ENCODE assay signal across 11 mouse cellular contexts in the genomic region with DNA sequence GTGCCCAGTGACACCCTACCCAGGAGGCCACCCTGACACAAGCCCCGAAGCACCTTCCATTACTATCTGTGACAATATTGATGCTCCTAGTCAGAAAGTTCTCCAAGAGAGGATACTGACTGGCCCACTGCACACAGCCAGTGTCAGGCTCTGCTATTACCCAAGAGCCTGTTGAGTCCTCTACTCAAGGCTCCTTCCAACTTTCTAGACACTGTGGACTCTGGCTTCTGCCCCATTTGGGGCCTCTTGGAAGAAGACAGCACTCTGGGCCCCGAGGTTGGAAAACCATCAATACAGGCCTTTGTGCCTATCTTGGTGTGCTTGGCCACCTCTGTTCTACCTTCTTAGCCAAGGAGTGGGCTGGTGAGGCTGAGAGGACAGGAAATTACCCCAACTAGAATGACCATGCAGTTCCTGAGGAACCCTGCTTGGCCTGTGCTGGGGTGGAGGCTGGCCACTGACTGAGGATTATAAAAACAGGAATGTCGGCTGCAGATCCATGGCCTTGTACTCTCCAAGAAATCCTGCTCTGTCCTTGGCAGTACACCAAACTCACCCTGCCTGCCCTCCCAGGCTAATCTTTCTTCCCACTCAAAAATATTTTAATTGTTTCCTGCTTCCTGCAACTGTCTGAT. TPM values are rescaled to one million over a fixed set of nuclear protein-coding genes. Genes with fewer than 3 reads are reported as not detected.
DNase-seq lines count a peak whose midpoint lies in the region; ATAC-seq and TF ChIP-seq lines count a peak whose summit lies in the region.
"Had no signal": no experiment of that assay in that cellular context is flagged by ENCODE, and none has a peak within 500 bp of the region (broad histone marks: within the 10 kb centered on the region; RNA-seq: fewer than 3 reads in every experiment).

No protein-coding gene starts in this region.

- H3K9ac ChIP-seq in kidney, embryonic 16.5 days (replicated peaks; ENCODE audit: low read length), result no peak overlapping the region
- no peak overlapping the region for H3K9ac ChIP-seq in hindbrain, embryonic 13.5 days
- H3K9ac ChIP-seq: embryonic facial prominence, embryonic 12.5 days; midbrain, embryonic 12.5 days had no signal

- TF ChIP-seq CTCF in layer of hippocampus, adult 2 months (conservative IDR thresholded peaks at IDR 0.05), result no peak

- H3K4me1 ChIP-seq in kidney, embryonic 16.5 days (ENCODE audit: insufficient read depth, low read length), result no peaks in the 10 kb centered on the region
- no peaks in the 10 kb centered on the region for H3K4me1 ChIP-seq in hindbrain, embryonic 13.5 days (replicated peaks)
- H3K4me1 ChIP-seq: embryonic facial prominence, embryonic 12.5 days; midbrain, embryonic 12.5 days had no signal

- H3K4me3 ChIP-seq in layer of hippocampus, adult 2 months, result no peak overlapping the region
- no peak overlapping the region for H3K4me3 ChIP-seq in kidney, embryonic 16.5 days (ENCODE audit: low read length)
- H3K4me3 ChIP-seq in hindbrain, embryonic 13.5 days, result no peak overlapping the region
- H3K4me3 ChIP-seq: embryonic facial prominence, embryonic 12.5 days; midbrain, embryonic 12.5 days had no signal

- H3K36me3 ChIP-seq in kidney, embryonic 16.5 days (ENCODE audit: insufficient read depth, low read length), result peaks cover 39% of the 10 kb centered on the region
- H3K36me3 ChIP-seq in hindbrain, embryonic 13.5 days, result peaks cover 86% of the 10 kb centered on the region

- H3K27me3 ChIP-seq in kidney, embryonic 16.5 days (ENCODE audit: insufficient read depth, low read length), result no peaks in the 10 kb centered on the region
- no peaks in the 10 kb centered on the region for H3K27me3 ChIP-seq in hindbrain, embryonic 13.5 days
- H3K27me3 ChIP-seq: embryonic facial prominence, embryonic 12.5 days; midbrain, embryonic 12.5 days had no signal

- no peaks in the 10 kb centered on the region for H3K9me3 ChIP-seq in kidney, embryonic 16.5 days (ENCODE audit: low read length)
- no peaks in the 10 kb centered on the region for H3K9me3 ChIP-seq in hindbrain, embryonic 13.5 days
- H3K9me3 ChIP-seq: embryonic facial prominence, embryonic 12.5 days; midbrain, embryonic 12.5 days had no signal

- 81% methylated on average over 3 of the region's 3 CpGs for WGBS in kidney, embryonic 16.5 days
- 93% methylated on average over 3 of the region's 3 CpGs for WGBS in hindbrain, embryonic 13.5 days

- ATAC-seq in kidney, embryonic 16.5 days (ENCODE audit: low FRiP score, low TSS enrichment), result peak; percentile 57; the same call in 1 of the 2 replicates
- ATAC-seq in hindbrain, embryonic 13.5 days (ENCODE audit: low FRiP score), result no peak

- peak overlapping the region; percentile 63 for H3K27ac ChIP-seq in layer of hippocampus, adult 2 months
- H3K27ac ChIP-seq in kidney, embryonic 16.5 days (ENCODE audit: low read length), result peak overlapping the region; percentile 39; the same call in 1 of the 2 replicates
- no peak overlapping the region for H3K27ac ChIP-seq in hindbrain, embryonic 13.5 days
- H3K27ac ChIP-seq: embryonic facial prominence, embryonic 12.5 days; midbrain, embryonic 12.5 days had no signal

- DNase-seq in layer of hippocampus, adult 2 months (ENCODE audit: low spot score in 2 of 2), result no peak
- DNase-seq in layer of hippocampus, adult 18-20 months (ENCODE audit: low spot score in 2 of 2), result no peak
- peak; percentile 81 for DNase-seq in gastrocnemius, postnatal 14 days
- peak; percentile 86 for DNase-seq in skeletal muscle tissue, adult 2 months (ENCODE audit: low read depth, low spot score)
- no peak for DNase-seq in spleen, postnatal 36 days (ENCODE audit: low spot score in 2 of 2)
- no peak for DNase-seq in natural killer cell, adult 2 months (ENCODE audit: low spot score in 2 of 2)

- intact Hi-C loops in gastrocnemius, postnatal 14 days (cut with DNase I; ENCODE audit: low total_unique reads), result no loop called here

- no peak overlapping the region for H3K4me2 ChIP-seq in kidney, embryonic 16.5 days (replicated peaks; ENCODE audit: low read depth, low read length)
- H3K4me2 ChIP-seq in hindbrain, embryonic 13.5 days, result no peak overlapping the region
- H3K4me2 ChIP-seq: embryonic facial prominence, embryonic 12.5 days; midbrain, embryonic 12.5 days had no signal

RNA-seq across cellular contexts. Expression of gene Paf1, which starts 18.2 kb away (rescaled TPM):
- 10 to 100 TPM; 68.4 to 79.0 TPM for total RNA-seq in layer of hippocampus, adult 2 months (2021)
- total RNA-seq in layer of hippocampus, adult 18-20 months (2021), result 10 to 100 TPM; 64.9 to 69.3 TPM
- total RNA-seq in gastrocnemius, postnatal 14 days (2021), result 10 to 100 TPM; 32.9 to 34.8 TPM
- polyA plus RNA-seq in kidney, embryonic 16.5 days (2015; fragmentation: Nextera tagmentation; extraction: Ambion mirVana), result 97.4 and 108 TPM in 2 replicates
- polyA plus RNA-seq in hindbrain, embryonic 13.5 days (2015; fragmentation: Nextera tagmentation; extraction: Ambion mirVana), result 93.0 and 100 TPM in 2 replicates

RNA-seq across cellular contexts. Expression of gene Med29, which starts 18.4 kb away (rescaled TPM):
- 10 to 100 TPM; 17.7 to 18.7 TPM for total RNA-seq in layer of hippocampus, adult 2 months (2021)
- total RNA-seq in layer of hippocampus, adult 18-20 months (2021), result 10 to 100 TPM; 21.4 to 22.1 TPM
- 10 to 100 TPM; 20.7 to 20.9 TPM for total RNA-seq in gastrocnemius, postnatal 14 days (2021)
- polyA plus RNA-seq in kidney, embryonic 16.5 days (2015; fragmentation: Nextera tagmentation; extraction: Ambion mirVana), result 52.9 and 55.9 TPM in 2 replicates
- polyA plus RNA-seq in hindbrain, embryonic 13.5 days (2015; fragmentation: Nextera tagmentation; extraction: Ambion mirVana), result 43.7 and 44.8 TPM in 2 replicates

RNA-seq across cellular contexts. Expression of gene Gmfg, which starts 26.3 kb away (rescaled TPM):
- total RNA-seq in layer of hippocampus, adult 2 months (2021), result 1 to 10 TPM in 1 of 2 experiments, under 1 TPM in 1; 0.86 to 2.3 TPM
- total RNA-seq in layer of hippocampus, adult 18-20 months (2021), result 1 to 10 TPM; 2.2 to 2.4 TPM
- total RNA-seq in gastrocnemius, postnatal 14 days (2021), result 1 to 10 TPM; 5.3 to 5.9 TPM
- polyA plus RNA-seq in kidney, embryonic 16.5 days (2015; fragmentation: Nextera tagmentation; extraction: Ambion mirVana), result 13.6 and 15.5 TPM in 2 replicates
- 5.2 and 5.3 TPM in 2 replicates for polyA plus RNA-seq in hindbrain, embryonic 13.5 days (2015; fragmentation: Nextera tagmentation; extraction: Ambion mirVana)
- polyA plus RNA-seq: C2C12 had no signal

RNA-seq across cellular contexts. Expression of gene Zfp36, which starts 30.9 kb away (rescaled TPM):
- total RNA-seq in layer of hippocampus, adult 2 months (2021), result 1 to 10 TPM; 2.0 to 3.2 TPM
- 1 to 10 TPM; 3.5 to 3.7 TPM for total RNA-seq in layer of hippocampus, adult 18-20 months (2021)
- total RNA-seq in gastrocnemius, postnatal 14 days (2021), result 10 to 100 TPM in 1 of 2 experiments, 1 to 10 TPM in 1; 5.9 to 11.6 TPM
- 16.1 and 18.4 TPM in 2 replicates for polyA plus RNA-seq in kidney, embryonic 16.5 days (2015; fragmentation: Nextera tagmentation; extraction: Ambion mirVana)
- 4.6 and 4.9 TPM in 2 replicates for polyA plus RNA-seq in hindbrain, embryonic 13.5 days (2015; fragmentation: Nextera tagmentation; extraction: Ambion mirVana)

RNA-seq across cellular contexts. Expression of gene Plekhg2, which starts 38.6 kb away (rescaled TPM):
- total RNA-seq in layer of hippocampus, adult 2 months (2021), result 1 to 10 TPM; 5.9 to 6.8 TPM
- total RNA-seq in layer of hippocampus, adult 18-20 months (2021), result 1 to 10 TPM; 4.8 to 5.1 TPM
- total RNA-seq in gastrocnemius, postnatal 14 days (2021), result 10 to 100 TPM; 15.0 to 15.7 TPM
- polyA plus RNA-seq in kidney, embryonic 16.5 days (2015; fragmentation: Nextera tagmentation; extraction: Ambion mirVana), result 69.1 and 83.3 TPM in 2 replicates
- 32.0 and 34.6 TPM in 2 replicates for polyA plus RNA-seq in hindbrain, embryonic 13.5 days (2015; fragmentation: Nextera tagmentation; extraction: Ambion mirVana)

Comparison
In these comparisons a context has a peak if more than half of its experiments do, and no peak if none do; other contexts are left out.
1. DNase-seq: peak in gastrocnemius, postnatal 14 days (single experiment) and skeletal muscle tissue, adult 2 months (single experiment); none in layer of hippocampus, adult 2 months (0 of 2), layer of hippocampus, adult 18-20 months (0 of 2), spleen, postnatal 36 days (0 of 2) and natural killer cell, adult 2 months (0 of 2).